Mouse (Mus musculus) olfactory bulb, adult 2 months (tissue): ENCODE measurements at regions not wholly inside any gene's neighbourhood (a gene's known extent, or its start where the extent isn't known, plus 50 kb on each side); places are given as distances from the start of the nearest gene placed in this dataset.

Experiments used
- H3K27ac ChIP-seq: fragments of 200-500 bp; 2 replicates; pipeline ENCODE4 v1.5.1; 2012; ENCODE audit warnings: low read depth, low read length; ENCODE audit not compliant: insufficient read depth
- H3K4me1 ChIP-seq: fragments of 200-500 bp; 2 replicates; pipeline ENCODE4 v1.6.1; 2012; ENCODE audit warnings: low read length; ENCODE audit not compliant: control insufficient read depth, insufficient read depth
- H3K4me3 ChIP-seq: fragments of 200-500 bp; 2 replicates; pipeline ENCODE4 v1.5.1; 2012; ENCODE audit warnings: mild to moderate bottlenecking, low read depth, low read length, moderate library complexity; ENCODE audit not compliant: insufficient read depth
- CTCF ChIP-seq: fragments of 200-500 bp; IDR thresholded peaks from 2 replicates; pipeline ENCODE4 v1.5.1; 2012; ENCODE audit warnings: low read depth, mild to moderate bottlenecking, low read length, moderate library complexity; ENCODE audit not compliant: insufficient read depth
- POLR2A ChIP-seq: fragments of 200-500 bp; IDR thresholded peaks from 2 replicates; pipeline ENCODE4 v1.6.1; 2012; ENCODE audit warnings: mild to moderate bottlenecking, low read depth, low read length, moderate library complexity; ENCODE audit not compliant: insufficient read depth
- WGBS: fragments of 180-500 bp; shearing (Covaris S2); methylation state at CpG from one replicate; pipeline ENCODE4 v1.1.7; 2018; 5-methylcytosine and 5-hydroxymethylcytosine counted together

- Histone ChIP-seq H3K4me1 (no peaks in the 10 kb centered on the region), H3K27ac (no peak overlapping the region), H3K4me3 (no peak overlapping the region)
- TF ChIP-seq POLR2A = no peak
- no peak for TF ChIP-seq CTCF
- 69% methylated on average over 7 of the region's 7 CpGs for WGBS
Measured at GRCm38 (mm10) chr9:33850024-33850423, 635.7 kb upstream of the Kirrel3 start.

- Histone ChIP-seq H3K4me1 (no peaks in the 10 kb centered on the region), H3K4me3 (no peak overlapping the region), H3K27ac (no peak overlapping the region)
- TF ChIP-seq POLR2A (no peak), CTCF (no peak)
Measured at GRCm38 (mm10) chr9:33850993-33851392, 634.7 kb upstream of the Kirrel3 start.

GRCm38 (mm10) chr9:33856169-33856568 is 629.5 kb upstream of the Kirrel3 start:
- no peak overlapping the region for H3K27ac ChIP-seq
- WGBS = 37% methylated on average over 2 of the region's 2 CpGs
- TF ChIP-seq CTCF = no peak
- TF ChIP-seq POLR2A = no peak

GRCm38 (mm10) chr9:33858511-33858910 is 627.2 kb upstream of the Kirrel3 start:
- H3K4me1 ChIP-seq = no peaks in the 10 kb centered on the region

More at GRCm38 (mm10) chr9:33856169-33856568, 629.5 kb upstream of the Kirrel3 start:
- H3K4me1 ChIP-seq = no peaks in the 10 kb centered on the region
- H3K4me3 ChIP-seq = no peak overlapping the region

GRCm38 (mm10) chr9:33868666-33869065 is 617.0 kb upstream of the Kirrel3 start:
- Histone ChIP-seq H3K4me1 (no peaks in the 10 kb centered on the region), H3K27ac (no peak overlapping the region), H3K4me3 (no peak overlapping the region)
- 91% methylated on average over 5 of the region's 5 CpGs for WGBS
- TF ChIP-seq CTCF (no peak), POLR2A (no peak)

More at GRCm38 (mm10) chr9:33858511-33858910, 627.2 kb upstream of the Kirrel3 start:
- 63% methylated on average over 5 of the region's 5 CpGs for WGBS
- Histone ChIP-seq H3K27ac (no peak overlapping the region), H3K4me3 (no peak overlapping the region)
- no peak for TF ChIP-seq POLR2A
- no peak for TF ChIP-seq CTCF

- H3K27ac ChIP-seq = no peak overlapping the region
- 68% methylated on average over 2 of the region's 2 CpGs for WGBS
- TF ChIP-seq POLR2A = no peak
- no peak for TF ChIP-seq CTCF
- H3K4me1 ChIP-seq = no peaks in the 10 kb centered on the region
- H3K4me3 ChIP-seq = no peak overlapping the region
Measured at GRCm38 (mm10) chr9:33887279-33887678, 598.4 kb upstream of the Kirrel3 start.

- H3K4me3 ChIP-seq = no peak overlapping the region
- H3K4me1 ChIP-seq = no peaks in the 10 kb centered on the region
- no peak for TF ChIP-seq POLR2A
- TF ChIP-seq CTCF = no peak
- no peak overlapping the region for H3K27ac ChIP-seq
- WGBS = 75% methylated on average over 3 of the region's 3 CpGs
Measured at GRCm38 (mm10) chr9:33892001-33892400, 593.7 kb upstream of the Kirrel3 start.

GRCm38 (mm10) chr9:33901313-33902076 is 584.2 kb upstream of the Kirrel3 start:
- 45% methylated on average over 10 of the region's 10 CpGs for WGBS
- Histone ChIP-seq H3K4me3 (no peak overlapping the region), H3K4me1 (peaks cover 3% of the 10 kb centered on the region), H3K27ac (no peak overlapping the region)
- TF ChIP-seq CTCF (no peak), POLR2A (no peak)

- Histone ChIP-seq H3K4me1 (peaks cover 3% of the 10 kb centered on the region), H3K4me3 (no peak overlapping the region), H3K27ac (0 out of 2 replicates have a peak overlapping the region, but pooled peaks have one; percentile 3)
- WGBS = 20% methylated on average over 5 of the region's 5 CpGs
- no peak for TF ChIP-seq CTCF
- TF ChIP-seq POLR2A = no peak
Measured at GRCm38 (mm10) chr9:33903991-33904570, 581.6 kb upstream of the Kirrel3 start.

- H3K27ac ChIP-seq = no peak overlapping the region
- TF ChIP-seq POLR2A = no peak
- no peak for TF ChIP-seq CTCF
- H3K4me3 ChIP-seq = no peak overlapping the region
- 61% methylated on average over 4 of the region's 4 CpGs for WGBS
- no peaks in the 10 kb centered on the region for H3K4me1 ChIP-seq
Measured at GRCm38 (mm10) chr9:33914919-33915318, 570.8 kb upstream of the Kirrel3 start.
